Mouse (Mus musculus) CD4-positive, CD25-positive, alpha-beta regulatory T cell, adult 2 months (primary cell): ENCODE measurements around the gene 2310007B03Rik.

Experiments
- DNase-seq: peaks from one replicate; pipeline ENCODE4 v3.0.0-alpha.2; 2012; ENCODE audit warnings: low read depth, low spot score

Gene 2310007B03Rik

DNA sequence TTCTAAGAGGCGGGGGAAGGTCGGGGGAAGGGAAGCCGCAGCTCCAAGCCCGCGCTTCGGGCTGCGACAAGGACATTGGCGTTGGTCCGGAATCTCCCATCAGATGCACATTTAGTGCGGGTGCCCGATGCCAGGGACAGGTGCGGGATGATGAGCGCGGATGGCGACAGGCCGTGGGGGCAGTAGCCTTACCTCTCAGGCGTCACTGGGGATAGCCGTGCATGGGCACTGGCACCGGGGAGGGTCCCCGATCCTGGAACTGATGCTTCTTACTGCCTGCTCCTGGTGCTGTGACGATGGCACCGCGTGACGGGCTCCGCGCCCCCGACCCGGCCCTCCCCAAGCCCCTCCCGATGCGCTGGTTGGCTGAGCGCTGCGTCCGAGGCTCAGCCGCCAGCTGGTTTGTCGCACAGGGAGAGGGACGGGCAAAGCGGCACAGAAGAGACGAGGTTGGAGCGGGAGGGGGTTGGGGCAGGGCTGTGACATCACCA is 59.1 kb downstream of the 2310007B03Rik start, which contains the start of gene Kif1a:
Kif1a (minus strand) TSS at position 381 of the 491 bp plus-strand sequence.
- no peak for DNase-seq
